Mouse (Mus musculus) cortical plate, adult 2 months (tissue): Measurements from ENCODE around the gene Neu1.

Experiments used
- CTCF ChIP-seq: fragments of 200-500 bp; IDR thresholded peaks from 2 replicates; pipeline ENCODE4 v1.5.1; 2011; ENCODE audit warnings: mild to moderate bottlenecking, control low read depth, low read length; ENCODE audit not compliant: insufficient read depth; ENCODE audit errors: extremely low read depth
- POLR2A ChIP-seq: fragments of 200-500 bp; IDR thresholded peaks from 2 replicates; pipeline ENCODE4 v1.6.1; 2011; ENCODE audit warnings: mild to moderate bottlenecking, low read length, control low read depth; ENCODE audit not compliant: insufficient read depth; ENCODE audit errors: extremely low read depth

DNA sequence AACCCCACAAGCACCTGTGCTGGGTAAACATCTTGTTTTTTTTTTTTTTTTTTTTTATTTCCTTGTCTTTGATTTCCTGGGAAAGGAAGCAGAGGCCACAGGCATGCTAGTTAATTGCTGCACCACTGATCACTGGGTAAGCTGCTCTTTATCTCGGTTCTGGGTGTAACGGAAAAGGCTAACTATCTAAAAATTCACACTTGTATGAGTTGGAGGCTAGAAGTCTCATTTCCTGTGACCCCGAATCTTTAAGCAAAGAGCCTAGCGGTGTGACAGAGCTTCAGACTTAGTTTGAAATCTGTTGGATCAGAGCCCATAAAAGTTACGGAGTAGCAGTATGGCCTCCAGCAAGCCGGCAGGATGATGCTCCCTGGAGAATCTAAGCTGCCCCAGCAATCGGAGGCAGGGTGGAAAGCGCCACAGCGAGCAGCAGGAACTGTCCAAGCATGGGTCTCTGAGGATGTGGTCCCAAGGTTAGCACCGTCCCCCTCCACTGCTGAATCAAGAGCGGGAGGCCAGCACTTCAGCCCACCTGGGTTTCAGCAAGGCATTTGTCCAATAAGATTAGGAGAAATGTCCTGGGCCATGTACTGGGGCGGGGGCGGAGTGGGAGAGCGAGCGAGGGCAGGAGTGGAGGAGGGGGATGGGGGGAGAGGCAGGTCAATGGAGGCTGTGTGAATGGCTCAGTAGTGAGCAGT, 10.4 kb downstream of the Neu1 start:
- TF ChIP-seq POLR2A (no peak), CTCF (no peak)
